21 mouse cellular contexts compared by ENCODE assay signal in the genomic region with DNA sequence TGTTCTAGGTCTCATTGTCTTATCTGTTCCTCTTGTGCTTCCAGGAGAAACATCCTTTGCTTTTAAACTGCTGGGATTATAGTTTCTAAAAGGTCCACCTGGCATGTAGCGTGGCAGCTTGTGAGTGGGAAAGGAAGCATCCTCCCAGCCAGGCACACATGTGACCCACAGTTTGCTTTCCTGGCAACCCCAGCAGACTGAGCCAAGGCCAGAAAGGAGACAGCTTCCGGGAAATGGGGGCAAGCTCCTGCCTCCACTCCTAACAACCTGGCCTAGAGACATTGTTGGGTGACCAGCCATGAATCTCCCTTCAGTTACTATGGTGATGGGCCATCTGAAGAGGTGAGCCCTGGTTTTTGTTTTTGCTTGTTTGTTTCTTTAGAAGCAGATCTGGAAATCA. TPM values are rescaled to one million over a fixed set of nuclear protein-coding genes. Genes with fewer than 3 reads are reported as not detected.
DNase-seq lines count a peak whose midpoint lies in the region; ATAC-seq lines count a peak whose summit lies in the region.
"Had no signal": no experiment of that assay in that cellular context is flagged by ENCODE, and none has a peak within 500 bp of the region (broad histone marks: within the 10 kb centered on the region; RNA-seq: fewer than 3 reads in every experiment).

No protein-coding gene starts in this region.

- WGBS in forebrain, embryonic 11.5 days = 86% methylated on average over 2 of the region's 2 CpGs
- 90% methylated on average over 2 of the region's 2 CpGs for WGBS in forebrain, embryonic 16.5 days
- WGBS in heart, embryonic 10.5 days = 84% methylated on average over 2 of the region's 2 CpGs

- no peaks in the 10 kb centered on the region for H3K9me3 ChIP-seq in forebrain, embryonic 11.5 days (ENCODE audit: control insufficient read depth, low read length)
- no peaks in the 10 kb centered on the region for H3K9me3 ChIP-seq in forebrain, embryonic 16.5 days (ENCODE audit: control insufficient read depth, low read length)
- no peaks in the 10 kb centered on the region for H3K9me3 ChIP-seq in heart, embryonic 10.5 days
- H3K9me3 ChIP-seq: embryonic facial prominence, embryonic 13.5 days; embryonic facial prominence, embryonic 15.5 days; forebrain, embryonic 10.5 days; forebrain, embryonic 13.5 days; forebrain, embryonic 15.5 days had no signal

- H3K27me3 ChIP-seq in forebrain, embryonic 11.5 days (ENCODE audit: control insufficient read depth, insufficient read depth, low read length) = peaks cover 6% of the 10 kb centered on the region
- peaks cover 7% of the 10 kb centered on the region; the same call in 1 of the 2 replicates for H3K27me3 ChIP-seq in forebrain, embryonic 16.5 days (replicated peaks; ENCODE audit: control insufficient read depth, insufficient read depth, low read length)
- peaks cover 16% of the 10 kb centered on the region; the same call in 1 of the 2 replicates for H3K27me3 ChIP-seq in heart, embryonic 10.5 days (ENCODE audit: insufficient read depth, poor library complexity, severe bottlenecking)

- no peak overlapping the region for H3K27ac ChIP-seq in forebrain, embryonic 11.5 days (ENCODE audit: low read depth, low read length)
- no peak overlapping the region for H3K27ac ChIP-seq in forebrain, embryonic 16.5 days (ENCODE audit: low read length)
- H3K27ac ChIP-seq in heart, embryonic 10.5 days = no peak overlapping the region
- H3K27ac ChIP-seq: embryonic facial prominence, embryonic 13.5 days; embryonic facial prominence, embryonic 15.5 days; forebrain, embryonic 10.5 days; forebrain, embryonic 13.5 days; forebrain, embryonic 15.5 days had no signal

- ATAC-seq in forebrain, embryonic 11.5 days (replicated peaks; ENCODE audit: low FRiP score) = no peak
- no peak for ATAC-seq in forebrain, embryonic 16.5 days
- ATAC-seq: forebrain, embryonic 13.5 days; forebrain, embryonic 15.5 days had no signal

- intact Hi-C loops in heart, postnatal 36 days (cut with DNase I) = loop anchor here (5.0 to 10.0 kb wide), 2 partner anchors 186 to 691 kb away; no protein-coding TSS in a partner anchor

- H3K36me3 ChIP-seq in forebrain, embryonic 11.5 days (ENCODE audit: control insufficient read depth, insufficient read depth, low read length) = no peaks in the 10 kb centered on the region
- no peaks in the 10 kb centered on the region for H3K36me3 ChIP-seq in forebrain, embryonic 16.5 days (ENCODE audit: control insufficient read depth, insufficient read depth)
- 0 out of 2 replicates have a peak, but pooled peaks cover 2% of the 10 kb centered on the region for H3K36me3 ChIP-seq in heart, embryonic 10.5 days
- H3K36me3 ChIP-seq: embryonic facial prominence, embryonic 13.5 days; embryonic facial prominence, embryonic 15.5 days; forebrain, embryonic 15.5 days had no signal

- peaks cover 10% of the 10 kb centered on the region; the same call in 1 of the 2 replicates for H3K4me1 ChIP-seq in forebrain, embryonic 11.5 days (replicated peaks; ENCODE audit: control insufficient read depth, insufficient read depth, low read length)
- peaks cover 13% of the 10 kb centered on the region for H3K4me1 ChIP-seq in forebrain, embryonic 16.5 days (replicated peaks; ENCODE audit: control insufficient read depth, insufficient read depth, low read length)
- H3K4me1 ChIP-seq in heart, embryonic 10.5 days = peaks cover 17% of the 10 kb centered on the region

- H3K4me2 ChIP-seq in forebrain, embryonic 11.5 days (ENCODE audit: low read depth, low read length, severe bottlenecking) = no peak overlapping the region
- H3K4me2 ChIP-seq in forebrain, embryonic 16.5 days (ENCODE audit: low read length) = no peak overlapping the region
- H3K4me2 ChIP-seq: embryonic facial prominence, embryonic 13.5 days; embryonic facial prominence, embryonic 15.5 days; forebrain, embryonic 13.5 days; forebrain, embryonic 15.5 days had no signal

- no peak overlapping the region for H3K4me3 ChIP-seq in forebrain, embryonic 11.5 days (ENCODE audit: low read depth, low read length)
- H3K4me3 ChIP-seq in forebrain, embryonic 16.5 days (replicated peaks; ENCODE audit: low read length) = no peak overlapping the region
- H3K4me3 ChIP-seq in heart, embryonic 10.5 days = no peak overlapping the region
- H3K4me3 ChIP-seq: embryonic facial prominence, embryonic 13.5 days; embryonic facial prominence, embryonic 15.5 days; erythroblast, embryonic 14.5 days; forebrain, embryonic 10.5 days; forebrain, embryonic 13.5 days; forebrain, embryonic 15.5 days had no signal

- no peak overlapping the region for H3K9ac ChIP-seq in forebrain, embryonic 11.5 days (ENCODE audit: low read length)
- no peak overlapping the region for H3K9ac ChIP-seq in forebrain, embryonic 16.5 days (replicated peaks; ENCODE audit: low read depth, low read length)
- H3K9ac ChIP-seq: embryonic facial prominence, embryonic 13.5 days; embryonic facial prominence, embryonic 15.5 days; forebrain, embryonic 13.5 days; forebrain, embryonic 15.5 days had no signal

- DNase-seq in forebrain, embryonic 11.5 days (ENCODE audit: low spot score) = peak; percentile 43
- DNase-seq in heart, embryonic 10.5 days (ENCODE audit: low spot score) = peak; percentile 31
- DNase-seq in heart, postnatal 36 days = no peak
- peak; percentile 13 for DNase-seq in layer of hippocampus, adult 9-11 months
- DNase-seq in layer of hippocampus, adult 11-12 months (ENCODE audit: low spot score) = no peak
- DNase-seq in urinary bladder, adult 2 months (ENCODE audit: low spot score) = peak; percentile 5
- DNase-seq in urinary bladder, postnatal 10 days (ENCODE audit: low spot score) = no peak
- DNase-seq: adrenal gland, postnatal 10 days; adrenal gland, postnatal 25 days; cerebellum, adult 11 months; cerebellum, adult 2 months; cerebellum, adult 9-10 months; cerebellum, postnatal 36 days; embryo, embryonic 11 days had no signal

RNA-seq across cellular contexts. Expression of a gene that starts 3.9 kb away (rescaled TPM):
- polyA plus RNA-seq in forebrain, embryonic 11.5 days (2014; fragmentation: Nextera tagmentation; extraction: Ambion mirVana) = 1.7 and 2.5 TPM in 2 replicates
- 1.5 TPM in 2 replicates for polyA plus RNA-seq in forebrain, embryonic 16.5 days (2015; fragmentation: Nextera tagmentation; extraction: Ambion mirVana)
- polyA plus RNA-seq in heart, embryonic 10.5 days (2016; fragmentation: Nextera tagmentation; extraction: Ambion mirVana) = 2.1 and 2.3 TPM in 2 replicates
- total RNA-seq in heart, postnatal 36 days (2021) = 10 to 100 TPM; 18.0 to 20.7 TPM
- polyA plus RNA-seq in urinary bladder, adult 2 months (2012; rRNA removed) = 26.6 and 30.6 TPM in 2 replicates
- polyA plus RNA-seq: erythroblast, embryonic 14.5 days had no signal

Comparison
In these comparisons a context has a peak if more than half of its experiments do, and no peak if none do; other contexts are left out.
1. DNase-seq: peak in forebrain, embryonic 11.5 days (single experiment), heart, embryonic 10.5 days (single experiment), layer of hippocampus, adult 9-11 months (single experiment) and urinary bladder, adult 2 months (single experiment); none in heart, postnatal 36 days (0 of 2), layer of hippocampus, adult 11-12 months (single experiment) and urinary bladder, postnatal 10 days (single experiment).